Mouse (Mus musculus) heart, postnatal 0 days (tissue): Measurements from ENCODE around the gene Trmt1l. TPM values are rescaled to one million over a fixed set of nuclear protein-coding genes. Genes with fewer than 3 reads are reported as not detected.

ENCODE experiments used
- ATAC-seq: fragments of 200-750 bp; cut with Nextera tagmentation; 2 replicates; pipeline ENCODE4 v1.8.0; 2017; ENCODE audit warnings: low read depth, moderate number of reproducible peaks, moderate library complexity; ENCODE audit not compliant: insufficient read depth
- DNase-seq: peaks from one replicate; pipeline ENCODE4 v3.0.0-alpha.2; 2016; ENCODE audit warnings: low spot score
- H3K27ac ChIP-seq: fragments of 300-500 bp; sonication (generic); 2 replicates; pipeline ENCODE4 v1.5.1; 2014; ENCODE audit warnings: low read depth, mild to moderate bottlenecking
- H3K27me3 ChIP-seq: fragments of 300-500 bp; sonication (generic); 2 replicates; pipeline ENCODE4 v1.6.1; 2014; ENCODE audit warnings: low read length, mixed read lengths; ENCODE audit not compliant: control insufficient read depth, insufficient read depth
- H3K36me3 ChIP-seq: fragments of 300-500 bp; sonication (generic); replicated peaks from 2 replicates; pipeline ENCODE4 v1.6.1; 2014; ENCODE audit warnings: low read length, mixed read lengths; ENCODE audit not compliant: control insufficient read depth, insufficient read depth
- H3K4me1 ChIP-seq: fragments of 300-500 bp; sonication (generic); 2 replicates; pipeline ENCODE4 v1.6.1; 2014; ENCODE audit warnings: antibody characterized with exemption; ENCODE audit not compliant: control insufficient read depth, insufficient read depth
- H3K4me2 ChIP-seq: fragments of 300-500 bp; sonication (generic); 2 replicates; pipeline ENCODE4 v1.6.1; 2014; ENCODE audit warnings: low read depth, mild to moderate bottlenecking, low read length, moderate library complexity
- H3K4me3 ChIP-seq: fragments of 300-500 bp; sonication (generic); 2 replicates; pipeline ENCODE4 v1.5.1; 2014; ENCODE audit warnings: low read depth, low read length
- H3K9ac ChIP-seq: fragments of 300-500 bp; sonication (generic); replicated peaks from 2 replicates; pipeline ENCODE4 v1.6.1; 2014; ENCODE audit warnings: low read depth, low read length, mixed read lengths
- H3K9me3 ChIP-seq: fragments of 300-500 bp; sonication (generic); replicated peaks from 2 replicates; pipeline ENCODE4 v1.6.1; 2016; ENCODE audit warnings: low read length; ENCODE audit not compliant: control insufficient read depth
- CTCF ChIP-seq: IDR thresholded peaks from 2 replicates; pipeline ENCODE4 v1.5.1; 2016; ENCODE audit warnings: antibody characterized with exemption, control low read depth, low read depth
- EP300 ChIP-seq: IDR thresholded peaks from 2 replicates; pipeline ENCODE4 v1.6.1; 2016; ENCODE audit warnings: antibody characterized with exemption, low read depth
- WGBS: fragments of 180-500 bp; shearing (Covaris S2); extraction: QIAGEN DNeasy Blood & Tissue Kit; methylation state at CpG from one replicate; pipeline ENCODE4 v1.1.7; 2014; 5-methylcytosine and 5-hydroxymethylcytosine counted together
- polyA plus RNA-seq: library from polyadenylated mRNA; unstranded; fragments of >200 nt; fragmentation: Nextera tagmentation; extraction: Ambion mirVana; gene quantifications from 2 replicates; pipeline ENCODE4 v1.2.1, GENCODE M21; 2015
- total RNA-seq: library from RNA; depleted of rRNA; stranded (reverse); fragments of >200 nt; gene quantifications from 2 replicates; pipeline ENCODE4 v1.2.3, GENCODE M21; 2014; ENCODE audit warnings: low replicate concordance

Gene Trmt1l
- total and polyA plus RNA-seq, 2 experiments from 2014 or later, result 12.7 to 24.2 TPM

DNA sequence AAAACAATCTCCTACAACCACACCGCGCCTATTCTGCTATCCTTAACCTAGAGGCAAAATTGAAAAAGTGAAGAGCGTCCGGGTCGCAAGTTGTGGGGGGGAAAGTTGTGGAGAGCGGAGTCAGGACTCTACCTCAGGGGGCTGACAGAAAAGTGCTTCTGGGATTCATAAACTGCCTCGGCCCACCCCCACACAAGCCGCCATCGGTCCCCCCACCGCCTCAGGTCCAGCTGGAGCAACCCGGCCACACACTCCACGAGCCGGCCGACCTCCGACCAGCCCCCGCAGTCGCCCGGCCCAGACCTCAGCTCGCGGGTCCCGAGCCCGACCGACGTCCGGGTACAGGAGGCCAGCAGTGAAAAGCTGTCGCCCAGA is 467 bp upstream of the Trmt1l start:
- peak overlapping the region; percentile 60 for H3K4me2 ChIP-seq
- H3K36me3 ChIP-seq, result peaks cover 5% of the 10 kb centered on the region; the same call in 1 of the 2 replicates
- H3K9me3 ChIP-seq, result no peaks in the 10 kb centered on the region
- H3K9ac ChIP-seq, result peak overlapping the region; percentile 70
- DNase-seq (no peak), ATAC-seq (peak; percentile 31)
- no peaks in the 10 kb centered on the region for H3K27me3 ChIP-seq
- under 1% methylated on average over 26 of the region's 26 CpGs for WGBS
- H3K4me3 ChIP-seq, result peak overlapping the region; percentile 91
- TF ChIP-seq CTCF (no peak), EP300 (no peak)
- peak overlapping the region; percentile 70 for H3K27ac ChIP-seq
- peaks cover 12% of the 10 kb centered on the region for H3K4me1 ChIP-seq

DNA sequence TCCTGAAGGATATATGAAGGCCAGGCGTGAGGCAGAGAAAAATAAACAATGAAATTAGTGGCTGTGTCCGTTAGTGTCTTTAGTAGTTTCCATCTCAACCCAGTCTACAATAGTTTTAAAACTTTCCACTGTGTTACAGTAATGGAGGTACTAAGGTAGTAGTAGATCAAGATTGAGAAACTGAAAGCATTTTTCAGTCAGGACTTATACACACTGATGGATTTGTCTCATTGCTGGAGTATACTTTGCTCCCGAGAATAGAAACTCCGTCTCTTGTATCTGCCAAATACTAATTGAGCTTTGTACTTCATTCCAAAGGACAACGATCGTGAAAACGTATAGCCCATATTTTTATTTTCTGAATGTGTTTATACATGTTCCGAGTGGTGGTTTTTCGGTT is 974 bp downstream of the Trmt1l start:
- H3K27me3 ChIP-seq, result no peaks in the 10 kb centered on the region
- H3K4me2 ChIP-seq, result peak overlapping the region; percentile 72
- H3K27ac ChIP-seq, result peak overlapping the region; percentile 97
- peak overlapping the region; percentile 91 for H3K4me3 ChIP-seq
- H3K9ac ChIP-seq, result peak overlapping the region; percentile 92
- DNase-seq (peak; percentile 19), ATAC-seq (no peak)
- H3K4me1 ChIP-seq, result peaks cover 12% of the 10 kb centered on the region
- WGBS, result 22% methylated on average over 9 of the region's 9 CpGs
- peaks cover 11% of the 10 kb centered on the region for H3K36me3 ChIP-seq
- no peak for TF ChIP-seq EP300
- no peak for TF ChIP-seq CTCF
- H3K9me3 ChIP-seq, result no peaks in the 10 kb centered on the region

- Histone ChIP-seq H3K4me3 (no peak overlapping the region), H3K27me3 (no peaks in the 10 kb centered on the region), H3K36me3 (peaks cover 54% of the 10 kb centered on the region), H3K9me3 (no peaks in the 10 kb centered on the region), H3K9ac (no peak overlapping the region), H3K4me2 (no peak overlapping the region), H3K27ac (no peak overlapping the region), H3K4me1 (no peaks in the 10 kb centered on the region)
- no peak for TF ChIP-seq CTCF
- no peak for TF ChIP-seq EP300
- WGBS, result 52% methylated on average over 6 of the region's 6 CpGs
- DNase-seq (no peak), ATAC-seq (no peak)
Measured at GRCm38 (mm10) chr1:151435431-151435830, 7.1 kb downstream of the Trmt1l start.

- peaks cover 89% of the 10 kb centered on the region for H3K36me3 ChIP-seq
- 93% methylated on average over 10 of the region's 10 CpGs for WGBS
- no peak overlapping the region for H3K27ac ChIP-seq
- DNase-seq (no peak), ATAC-seq (no peak)
- H3K4me3 ChIP-seq, result no peak overlapping the region
- no peak for TF ChIP-seq EP300
- no peak for TF ChIP-seq CTCF
- H3K9ac ChIP-seq, result no peak overlapping the region
- no peaks in the 10 kb centered on the region for H3K9me3 ChIP-seq
- no peaks in the 10 kb centered on the region for H3K27me3 ChIP-seq
- no peak overlapping the region for H3K4me2 ChIP-seq
- H3K4me1 ChIP-seq, result no peaks in the 10 kb centered on the region
Measured at GRCm38 (mm10) chr1:151449866-151450265, 21.5 kb downstream of the Trmt1l start.

GRCm38 (mm10) chr1:151450851-151451250 is 22.5 kb downstream of the Trmt1l start:
- Histone ChIP-seq H3K9ac (no peak overlapping the region), H3K9me3 (no peaks in the 10 kb centered on the region), H3K27me3 (no peaks in the 10 kb centered on the region), H3K4me1 (no peaks in the 10 kb centered on the region), H3K4me3 (no peak overlapping the region), H3K27ac (no peak overlapping the region), H3K4me2 (no peak overlapping the region), H3K36me3 (peaks cover 82% of the 10 kb centered on the region)
- DNase-seq, result no peak
- no peak for ATAC-seq
- no peak for TF ChIP-seq CTCF
- TF ChIP-seq EP300, result no peak
- WGBS, result 89% methylated on average over 1 of the region's 2 CpGs

GRCm38 (mm10) chr1:151451946-151452345 is 23.6 kb downstream of the Trmt1l start:
- Histone ChIP-seq H3K36me3 (peaks cover 80% of the 10 kb centered on the region), H3K4me3 (no peak overlapping the region), H3K4me1 (no peaks in the 10 kb centered on the region), H3K9me3 (no peaks in the 10 kb centered on the region), H3K4me2 (no peak overlapping the region), H3K27ac (no peak overlapping the region), H3K27me3 (no peaks in the 10 kb centered on the region), H3K9ac (no peak overlapping the region)
- 95% methylated on average over 11 of the region's 11 CpGs for WGBS
- DNase-seq (no peak), ATAC-seq (no peak)
- TF ChIP-seq CTCF (no peak), EP300 (no peak)
